Mouse (Mus musculus): ENCODE measurements around the gene Ift81.

DNA sequence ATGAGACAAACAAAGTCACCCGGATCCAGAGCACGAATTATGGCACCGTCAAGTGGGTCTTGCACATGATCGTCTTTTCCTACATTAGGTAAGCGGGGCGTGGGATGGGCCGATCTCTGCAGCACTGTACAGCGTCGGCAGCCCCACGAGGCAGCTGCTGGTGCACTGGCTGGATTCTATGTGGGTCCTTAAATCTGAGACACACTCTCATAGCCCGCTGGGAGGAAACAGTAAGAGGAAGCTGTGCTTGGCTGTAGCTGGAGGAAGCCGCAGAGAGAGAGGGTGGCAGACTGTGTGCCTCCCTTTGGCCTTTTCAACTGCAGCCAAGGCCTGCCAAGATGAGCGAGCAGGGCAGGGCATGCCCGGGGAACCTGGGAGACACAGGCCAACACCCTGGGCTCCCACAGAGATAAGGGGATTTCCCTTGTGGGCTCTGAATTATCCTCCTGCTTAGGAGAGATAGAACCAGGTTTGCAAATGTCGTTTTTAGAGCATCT, 29.8 kb upstream of the Ift81 start:
- TF ChIP-seq CTCF (conservative IDR thresholded peaks at IDR 0.05; ENCODE audit: insufficient read depth, insufficient read length, low read depth, low read length) = no peak
- no peak for TF ChIP-seq POLR2A (IDR thresholded peaks at IDR 0.05; ENCODE audit: low read depth, low read length)

All from kidney, adult 2 months (tissue).